Mouse (Mus musculus): ENCODE measurements around the gene Krt33b. TPM values are rescaled to one million over a fixed set of nuclear protein-coding genes. Genes with fewer than 3 reads are reported as not detected.

Gene Krt33b
- polyA plus RNA-seq (2014; fragmentation: Nextera tagmentation; extraction: Ambion mirVana) = not detected in 2 replicates

GRCm38 (mm10) chr11:100029768-100030167 is at the start of gene Krt33b:
Krt33b (minus strand) TSS chr11:100029868.
- H3K9ac ChIP-seq (ENCODE audit: low read length) = no peak within 1 kb of the TSS
- WGBS = 97% methylated on average over 6 of the region's 6 CpGs
- H3K27me3 ChIP-seq (ENCODE audit: control insufficient read depth, insufficient read depth, low read length) = no peaks in the 10 kb centered on the region
- no peaks in the 10 kb centered on the region for H3K9me3 ChIP-seq (ENCODE audit: control insufficient read depth, low read length)
- no peak for ATAC-seq (replicated peaks; ENCODE audit: low FRiP score)
- H3K27ac ChIP-seq (ENCODE audit: low read depth, low read length) = no peak within 1 kb of the TSS
- no peaks in the 10 kb centered on the region for H3K36me3 ChIP-seq (ENCODE audit: control insufficient read depth, insufficient read depth, low read length)
- H3K4me2 ChIP-seq (ENCODE audit: low read depth, low read length, severe bottlenecking) = no peak within 1 kb of the TSS
- no peak for DNase-seq (ENCODE audit: low spot score)
- H3K4me3 ChIP-seq (ENCODE audit: low read depth, low read length) = no peak within 1 kb of the TSS
- H3K4me1 ChIP-seq (replicated peaks; ENCODE audit: control insufficient read depth, insufficient read depth, low read length) = no peaks in the 10 kb centered on the region

- no peak overlapping the region for H3K27ac ChIP-seq (ENCODE audit: low read depth, low read length)
- H3K4me3 ChIP-seq (ENCODE audit: low read depth, low read length) = no peak overlapping the region
- H3K36me3 ChIP-seq (ENCODE audit: control insufficient read depth, insufficient read depth, low read length) = no peaks in the 10 kb centered on the region
- H3K4me1 ChIP-seq (replicated peaks; ENCODE audit: control insufficient read depth, insufficient read depth, low read length) = no peaks in the 10 kb centered on the region
- no peak overlapping the region for H3K9ac ChIP-seq (ENCODE audit: low read length)
- ATAC-seq (replicated peaks; ENCODE audit: low FRiP score) (no peak), DNase-seq (ENCODE audit: low spot score) (no peak)
- no peaks in the 10 kb centered on the region for H3K27me3 ChIP-seq (ENCODE audit: control insufficient read depth, insufficient read depth, low read length)
- 59% methylated on average over 1 of the region's 1 CpGs for WGBS
- no peak overlapping the region for H3K4me2 ChIP-seq (ENCODE audit: low read depth, low read length, severe bottlenecking)
- H3K9me3 ChIP-seq (ENCODE audit: control insufficient read depth, low read length) = no peaks in the 10 kb centered on the region
Measured at GRCm38 (mm10) chr11:100073873-100074272, 44.2 kb upstream of the Krt33b start.

GRCm38 (mm10) chr11:100067293-100068036 is 37.8 kb upstream of the Krt33b start:
- ATAC-seq (replicated peaks; ENCODE audit: low FRiP score) = no peak
- H3K4me2 ChIP-seq (ENCODE audit: low read depth, low read length, severe bottlenecking) = no peak overlapping the region

GRCm38 (mm10) chr11:100066236-100067010 is 36.8 kb upstream of the Krt33b start:
- no peak overlapping the region for H3K4me2 ChIP-seq (ENCODE audit: low read depth, low read length, severe bottlenecking)
- H3K4me3 ChIP-seq (ENCODE audit: low read depth, low read length) = no peak overlapping the region
- no peaks in the 10 kb centered on the region for H3K9me3 ChIP-seq (ENCODE audit: control insufficient read depth, low read length)
- WGBS = 85% methylated on average over 12 of the region's 12 CpGs
- ATAC-seq (replicated peaks; ENCODE audit: low FRiP score) (no peak), DNase-seq (ENCODE audit: low spot score) (no peak)
- H3K27me3 ChIP-seq (ENCODE audit: control insufficient read depth, insufficient read depth, low read length) = no peaks in the 10 kb centered on the region
- H3K36me3 ChIP-seq (ENCODE audit: control insufficient read depth, insufficient read depth, low read length) = no peaks in the 10 kb centered on the region
- H3K4me1 ChIP-seq (replicated peaks; ENCODE audit: control insufficient read depth, insufficient read depth, low read length) = no peaks in the 10 kb centered on the region
- H3K9ac ChIP-seq (ENCODE audit: low read length) = no peak overlapping the region
- H3K27ac ChIP-seq (ENCODE audit: low read depth, low read length) = no peak overlapping the region

More at GRCm38 (mm10) chr11:100067293-100068036, 37.8 kb upstream of the Krt33b start:
- H3K27ac ChIP-seq (ENCODE audit: low read depth, low read length) = no peak overlapping the region
- no peak for DNase-seq (ENCODE audit: low spot score)
- no peaks in the 10 kb centered on the region for H3K36me3 ChIP-seq (ENCODE audit: control insufficient read depth, insufficient read depth, low read length)
- H3K9me3 ChIP-seq (ENCODE audit: control insufficient read depth, low read length) = no peaks in the 10 kb centered on the region
- H3K4me3 ChIP-seq (ENCODE audit: low read depth, low read length) = no peak overlapping the region
- H3K4me1 ChIP-seq (replicated peaks; ENCODE audit: control insufficient read depth, insufficient read depth, low read length) = no peaks in the 10 kb centered on the region
- 92% methylated on average over 17 of the region's 17 CpGs for WGBS
- H3K27me3 ChIP-seq (ENCODE audit: control insufficient read depth, insufficient read depth, low read length) = no peaks in the 10 kb centered on the region
- H3K9ac ChIP-seq (ENCODE audit: low read length) = no peak overlapping the region

GRCm38 (mm10) chr11:100058875-100059274 is 29.2 kb upstream of the Krt33b start:
- Histone ChIP-seq H3K27me3 (ENCODE audit: control insufficient read depth, insufficient read depth, low read length) (no peaks in the 10 kb centered on the region), H3K9ac (ENCODE audit: low read length) (no peak overlapping the region), H3K4me3 (ENCODE audit: low read depth, low read length) (no peak overlapping the region), H3K9me3 (ENCODE audit: control insufficient read depth, low read length) (no peaks in the 10 kb centered on the region), H3K4me2 (ENCODE audit: low read depth, low read length, severe bottlenecking) (no peak overlapping the region), H3K36me3 (ENCODE audit: control insufficient read depth, insufficient read depth, low read length) (no peaks in the 10 kb centered on the region), H3K4me1 (replicated peaks; ENCODE audit: control insufficient read depth, insufficient read depth, low read length) (no peaks in the 10 kb centered on the region), H3K27ac (ENCODE audit: low read depth, low read length) (no peak overlapping the region)
- DNase-seq (ENCODE audit: low spot score) (no peak), ATAC-seq (replicated peaks; ENCODE audit: low FRiP score) (no peak)
- 72% methylated on average over 8 of the region's 8 CpGs for WGBS

GRCm38 (mm10) chr11:100055686-100056655 is 26.3 kb upstream of the Krt33b start:
- DNase-seq (ENCODE audit: low spot score) (no peak), ATAC-seq (replicated peaks; ENCODE audit: low FRiP score) (no peak)
- Histone ChIP-seq H3K9me3 (ENCODE audit: control insufficient read depth, low read length) (no peaks in the 10 kb centered on the region), H3K27me3 (ENCODE audit: control insufficient read depth, insufficient read depth, low read length) (no peaks in the 10 kb centered on the region), H3K36me3 (ENCODE audit: control insufficient read depth, insufficient read depth, low read length) (no peaks in the 10 kb centered on the region), H3K4me3 (ENCODE audit: low read depth, low read length) (no peak overlapping the region), H3K4me1 (replicated peaks; ENCODE audit: control insufficient read depth, insufficient read depth, low read length) (no peaks in the 10 kb centered on the region), H3K9ac (ENCODE audit: low read length) (no peak overlapping the region), H3K27ac (ENCODE audit: low read depth, low read length) (no peak overlapping the region), H3K4me2 (ENCODE audit: low read depth, low read length, severe bottlenecking) (no peak overlapping the region)
- 79% methylated on average over 9 of the region's 9 CpGs for WGBS

- Histone ChIP-seq H3K27me3 (ENCODE audit: control insufficient read depth, insufficient read depth, low read length) (no peaks in the 10 kb centered on the region), H3K4me2 (ENCODE audit: low read depth, low read length, severe bottlenecking) (no peak within 1 kb of the TSS), H3K4me1 (replicated peaks; ENCODE audit: control insufficient read depth, insufficient read depth, low read length) (no peaks in the 10 kb centered on the region), H3K4me3 (ENCODE audit: low read depth, low read length) (no peak within 1 kb of the TSS), H3K9ac (ENCODE audit: low read length) (no peak within 1 kb of the TSS), H3K9me3 (ENCODE audit: control insufficient read depth, low read length) (no peaks in the 10 kb centered on the region), H3K36me3 (ENCODE audit: control insufficient read depth, insufficient read depth, low read length) (no peaks in the 10 kb centered on the region), H3K27ac (ENCODE audit: low read depth, low read length) (no peak within 1 kb of the TSS)
- DNase-seq (ENCODE audit: low spot score) = no peak
- 88% methylated on average over 3 of the region's 3 CpGs for WGBS
- no peak for ATAC-seq (replicated peaks; ENCODE audit: low FRiP score)
Measured at GRCm38 (mm10) chr11:100050451-100050850, 20.8 kb upstream of the Krt33b start, which contains the start of gene Krt31. Krt31 (minus strand) TSS chr11:100050551.

- Histone ChIP-seq H3K9ac (ENCODE audit: low read length) (no peak overlapping the region), H3K4me3 (ENCODE audit: low read depth, low read length) (no peak overlapping the region), H3K36me3 (ENCODE audit: control insufficient read depth, insufficient read depth, low read length) (no peaks in the 10 kb centered on the region), H3K27me3 (ENCODE audit: control insufficient read depth, insufficient read depth, low read length) (no peaks in the 10 kb centered on the region), H3K27ac (ENCODE audit: low read depth, low read length) (no peak overlapping the region), H3K4me1 (replicated peaks; ENCODE audit: control insufficient read depth, insufficient read depth, low read length) (no peaks in the 10 kb centered on the region), H3K4me2 (ENCODE audit: low read depth, low read length, severe bottlenecking) (no peak overlapping the region), H3K9me3 (ENCODE audit: control insufficient read depth, low read length) (no peaks in the 10 kb centered on the region)
- no peak for DNase-seq (ENCODE audit: low spot score)
- 90% methylated on average over 2 of the region's 2 CpGs for WGBS
- ATAC-seq (replicated peaks; ENCODE audit: low FRiP score) = no peak
Measured at GRCm38 (mm10) chr11:100047193-100047592, 17.5 kb upstream of the Krt33b start.

All from forebrain, embryonic 11.5 days (tissue).